ENCODE assay signal across 15 mouse cellular contexts in the genomic region with DNA sequence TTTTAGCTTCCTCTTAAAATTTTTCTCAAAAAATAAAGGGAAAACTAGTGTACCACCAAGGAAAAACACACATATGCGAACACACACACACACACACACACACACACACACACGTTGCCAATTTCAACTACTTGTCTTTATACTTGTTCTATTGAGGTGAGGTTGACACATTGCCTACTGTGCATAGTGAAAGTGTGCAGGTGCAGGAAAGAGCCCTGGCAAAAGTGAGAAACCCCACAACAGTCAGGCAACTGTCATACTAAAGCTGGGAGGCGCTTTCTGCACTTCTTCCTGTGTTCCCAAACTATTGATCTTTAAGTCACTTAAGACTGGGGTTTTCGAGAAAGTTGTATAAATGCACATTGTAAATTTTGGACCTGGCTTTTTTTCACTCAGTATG.
DNase-seq lines count a peak whose midpoint lies in the region.
"Had no signal": no experiment of that assay in that cellular context is flagged by ENCODE, and none has a peak within 500 bp of the region (broad histone marks: within the 10 kb centered on the region; RNA-seq: fewer than 3 reads in every experiment).

No protein-coding gene starts in this region.

- DNase-seq in naive thymus-derived CD4-positive, alpha-beta T cell, adult 2 months (ENCODE audit: low read depth), result peak; percentile 35
- peak; percentile 54 to 56 for DNase-seq in thymus, postnatal 10 days (ENCODE audit: low spot score in 2 of 2)
- DNase-seq in thymus, postnatal 36 days, result peak; percentile 53 to 67
- no peak for DNase-seq in adrenal gland, adult 8-10 months
- DNase-seq in testis, postnatal 14 days (ENCODE audit: low spot score), result no peak
- no peak for DNase-seq in layer of hippocampus, postnatal 10 days (ENCODE audit: low spot score in 2 of 2)
- DNase-seq: adrenal gland, postnatal 10 days; adrenal gland, postnatal 36 days; B cell, adult 2 months; cerebellum, adult 18-20 months; cerebellum, adult 9-10 months; cerebellum, postnatal 14 days; gastrocnemius, postnatal 10 days; gastrocnemius, postnatal 36 days; heart, adult 2 months had no signal

Comparison
In these comparisons a context has a peak if more than half of its experiments do, and no peak if none do; other contexts are left out.
1. DNase-seq: peak in naive thymus-derived CD4-positive, alpha-beta T cell, adult 2 months (single experiment), thymus, postnatal 10 days (2 of 2) and thymus, postnatal 36 days (2 of 2); none in adrenal gland, adult 8-10 months (single experiment), testis, postnatal 14 days (single experiment) and layer of hippocampus, postnatal 10 days (0 of 2).